Comparison of ENCODE assay signal across 21 mouse cellular contexts in genomic region chrX:41319896-41320295, GRCm38 (mm10).
DNase-seq lines count a peak whose midpoint lies in the region; ATAC-seq lines count a peak whose summit lies in the region.
"Had no signal": no experiment of that assay in that cellular context is flagged by ENCODE, and none has a peak within 500 bp of the region (broad histone marks: within the 10 kb centered on the region; RNA-seq: fewer than 3 reads in every experiment).

No protein-coding gene starts in this region.

- H3K27ac ChIP-seq in liver, embryonic 16.5 days (ENCODE audit: low read length) = no peak overlapping the region
- no peak overlapping the region for H3K27ac ChIP-seq in liver, embryonic 11.5 days (ENCODE audit: low read depth, low read length)
- H3K27ac ChIP-seq: embryonic facial prominence, embryonic 13.5 days; embryonic facial prominence, embryonic 15.5 days; forebrain, embryonic 10.5 days; forebrain, embryonic 12.5 days had no signal

- WGBS in liver, embryonic 16.5 days (ENCODE audit: insufficient replicate concordance) = 38% methylated on average over 2 of the region's 2 CpGs
- 59% methylated on average over 2 of the region's 2 CpGs for WGBS in liver, embryonic 11.5 days

- no peaks in the 10 kb centered on the region for H3K4me1 ChIP-seq in liver, embryonic 16.5 days (ENCODE audit: control insufficient read depth, low read depth, low read length)
- no peaks in the 10 kb centered on the region for H3K4me1 ChIP-seq in liver, embryonic 11.5 days (replicated peaks; ENCODE audit: control insufficient read depth, insufficient read depth, low read length)
- H3K4me1 ChIP-seq: embryonic facial prominence, embryonic 13.5 days; embryonic facial prominence, embryonic 15.5 days; forebrain, embryonic 10.5 days; forebrain, embryonic 12.5 days had no signal

- H3K4me3 ChIP-seq in liver, embryonic 16.5 days (ENCODE audit: low read depth, low read length) = no peak overlapping the region
- no peak overlapping the region for H3K4me3 ChIP-seq in liver, embryonic 11.5 days (ENCODE audit: low read depth, low read length)
- H3K4me3 ChIP-seq: embryonic facial prominence, embryonic 13.5 days; embryonic facial prominence, embryonic 15.5 days; erythroblast, embryonic 14.5 days; forebrain, embryonic 10.5 days; forebrain, embryonic 12.5 days had no signal

- no peaks in the 10 kb centered on the region for H3K9me3 ChIP-seq in liver, embryonic 16.5 days (replicated peaks; ENCODE audit: control insufficient read depth, low read length)
- H3K9me3 ChIP-seq in liver, embryonic 11.5 days (ENCODE audit: control insufficient read depth, low read length) = no peaks in the 10 kb centered on the region
- H3K9me3 ChIP-seq: embryonic facial prominence, embryonic 13.5 days; embryonic facial prominence, embryonic 15.5 days; forebrain, embryonic 10.5 days; forebrain, embryonic 12.5 days had no signal

- DNase-seq in adrenal gland, adult 2 months = peak; percentile 35
- no peak for DNase-seq in adrenal gland, postnatal 4 days (ENCODE audit: low spot score in 2 of 2)
- peak; percentile 6 for DNase-seq in adrenal gland, postnatal 14 days
- DNase-seq in adrenal gland, postnatal 25 days = no peak
- no peak for DNase-seq in liver, embryonic 11.5 days (ENCODE audit: low spot score)
- DNase-seq in adrenal gland, postnatal 36 days = peak; percentile 3 to 19
- no peak for DNase-seq in cerebellum, adult 8-10 months
- DNase-seq: cerebellum, adult 11-12 months; cerebellum, adult 2 months; cerebellum, adult 9-11 months; cerebellum, postnatal 14 days; cerebellum, postnatal 36 days; embryo, embryonic 11 days had no signal

- no peaks in the 10 kb centered on the region for H3K36me3 ChIP-seq in liver, embryonic 16.5 days (ENCODE audit: control insufficient read depth, insufficient read depth)
- no peaks in the 10 kb centered on the region for H3K36me3 ChIP-seq in liver, embryonic 11.5 days (ENCODE audit: control insufficient read depth, insufficient read depth, low read length)
- H3K36me3 ChIP-seq: embryonic facial prominence, embryonic 13.5 days; embryonic facial prominence, embryonic 15.5 days; forebrain, embryonic 10.5 days; forebrain, embryonic 12.5 days had no signal

- H3K9ac ChIP-seq in liver, embryonic 16.5 days (ENCODE audit: low read depth, low read length) = no peak overlapping the region
- H3K9ac ChIP-seq in liver, embryonic 11.5 days (ENCODE audit: low read depth, low read length) = no peak overlapping the region
- H3K9ac ChIP-seq: embryonic facial prominence, embryonic 13.5 days; embryonic facial prominence, embryonic 15.5 days; forebrain, embryonic 12.5 days had no signal

- no peaks in the 10 kb centered on the region for H3K27me3 ChIP-seq in liver, embryonic 16.5 days (ENCODE audit: control insufficient read depth, insufficient read depth, low read depth, low read length)
- no peaks in the 10 kb centered on the region for H3K27me3 ChIP-seq in liver, embryonic 11.5 days (replicated peaks; ENCODE audit: control insufficient read depth, insufficient read depth, low read length)
- H3K27me3 ChIP-seq: embryonic facial prominence, embryonic 13.5 days; embryonic facial prominence, embryonic 15.5 days; forebrain, embryonic 12.5 days had no signal

- peak; percentile 32; the same call in 1 of the 2 replicates for ATAC-seq in liver, embryonic 16.5 days (ENCODE audit: low read depth)
- ATAC-seq in liver, embryonic 11.5 days (replicated peaks; ENCODE audit: low FRiP score) = no peak
- ATAC-seq: forebrain, embryonic 14.5 days; forebrain, embryonic 16.5 days had no signal

- no peak overlapping the region for H3K4me2 ChIP-seq in liver, embryonic 16.5 days (ENCODE audit: low read depth, low read length)
- no peak overlapping the region for H3K4me2 ChIP-seq in liver, embryonic 11.5 days
- H3K4me2 ChIP-seq: embryonic facial prominence, embryonic 13.5 days; embryonic facial prominence, embryonic 15.5 days; forebrain, embryonic 12.5 days had no signal

Comparison
In these comparisons a context has a peak if more than half of its experiments do, and no peak if none do; other contexts are left out.
1. DNase-seq: peak in adrenal gland, adult 2 months (single experiment), adrenal gland, postnatal 14 days (single experiment) and adrenal gland, postnatal 36 days (2 of 2); none in adrenal gland, postnatal 4 days (0 of 2), adrenal gland, postnatal 25 days (single experiment), liver, embryonic 11.5 days (single experiment) and cerebellum, adult 8-10 months (single experiment).